Mouse (Mus musculus): ENCODE measurements around the gene Dpp4. TPM values are rescaled to one million over a fixed set of nuclear protein-coding genes. Genes with fewer than 3 reads are reported as not detected.

The Dpp4 gene
- total RNA-seq, 2 experiments from 2014 or later, result 2.2 to 2.4 TPM

DNA sequence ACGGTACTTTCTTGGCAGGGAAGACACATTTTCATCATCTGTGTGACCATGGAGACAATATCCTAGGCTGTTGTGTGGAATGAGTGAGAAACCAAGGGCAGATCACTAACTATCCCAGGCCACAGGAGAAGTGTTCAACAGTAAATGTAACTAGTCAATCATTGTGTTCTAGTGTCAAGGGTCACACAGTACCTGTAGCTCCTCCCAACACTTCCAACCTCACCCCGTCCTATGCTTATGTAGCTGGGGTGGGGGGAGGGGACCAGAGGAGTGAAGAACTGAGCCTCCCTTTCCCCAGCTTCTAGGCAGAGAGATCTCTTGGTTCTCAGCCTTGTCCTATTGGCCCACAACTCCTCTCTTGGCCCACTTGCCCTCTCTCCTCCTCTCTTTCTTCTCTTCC is 42.0 kb downstream of the Dpp4 start:
- intact Hi-C loops (cut with DNase I), result no loop called here

DNA sequence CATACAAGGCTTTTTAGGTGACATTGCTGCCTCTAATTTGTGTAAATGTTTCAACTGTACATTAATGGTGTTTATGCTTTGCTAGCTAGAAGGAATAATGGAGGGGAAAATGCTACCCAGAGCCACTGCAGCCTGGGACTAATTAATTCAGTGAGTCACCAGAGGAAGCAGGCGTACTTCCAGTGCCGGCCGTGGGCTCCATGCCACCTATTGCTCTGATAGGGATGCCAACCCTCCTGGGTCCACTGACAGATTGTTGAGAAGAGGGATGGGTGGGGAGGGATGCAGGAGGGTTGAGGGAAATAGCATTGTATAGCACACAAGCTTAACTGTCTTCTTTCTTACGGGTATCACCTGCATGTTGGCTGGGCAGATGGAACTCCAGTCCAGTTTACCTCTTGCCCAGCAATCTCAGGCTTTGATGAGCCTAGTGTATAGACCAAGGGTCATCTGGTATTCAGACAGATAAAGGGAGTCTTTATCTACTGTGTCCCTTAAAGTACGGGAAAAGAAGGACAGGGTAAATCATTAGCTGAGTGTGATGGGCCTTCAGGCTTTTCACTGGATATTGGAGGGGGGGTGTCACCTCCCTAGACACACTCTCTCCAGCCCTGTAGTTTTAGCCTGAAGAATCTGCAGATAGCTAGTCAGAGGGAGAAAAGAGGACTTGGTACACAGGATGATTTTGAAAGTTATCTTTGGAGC is 43.5 kb downstream of the Dpp4 start:
- peak in 1 of 2 experiments; percentile 24 for DNase-seq (ENCODE audit: low spot score in 2 of 2)
- intact Hi-C loops (cut with DNase I), result no loop called here

More for the DNA sequence above, 42.0 kb downstream of the Dpp4 start:
- no peak for DNase-seq (ENCODE audit: low spot score in 2 of 2)

DNA sequence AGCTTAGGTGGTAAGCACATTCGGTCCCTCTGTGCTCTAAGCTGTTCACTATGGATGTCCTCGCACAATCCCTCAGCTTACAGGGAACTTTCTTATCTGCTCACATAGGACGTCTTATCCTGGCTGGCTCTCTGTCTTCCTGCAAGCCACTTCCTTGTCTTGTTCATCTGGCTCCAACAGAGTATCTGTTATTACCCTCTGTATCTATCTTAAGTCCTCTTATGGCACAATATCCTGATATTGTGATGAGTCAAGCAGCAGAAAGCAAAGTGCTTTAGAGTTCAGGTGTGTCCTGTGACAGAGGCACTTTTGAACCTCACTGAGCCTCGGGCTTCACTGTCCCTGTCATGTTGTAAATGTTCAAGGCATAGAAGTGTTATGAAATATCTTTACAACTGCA is 48.4 kb downstream of the Dpp4 start:
- DNase-seq (ENCODE audit: low spot score in 2 of 2), result no peak
- intact Hi-C loops (cut with DNase I), result no loop called here

DNA sequence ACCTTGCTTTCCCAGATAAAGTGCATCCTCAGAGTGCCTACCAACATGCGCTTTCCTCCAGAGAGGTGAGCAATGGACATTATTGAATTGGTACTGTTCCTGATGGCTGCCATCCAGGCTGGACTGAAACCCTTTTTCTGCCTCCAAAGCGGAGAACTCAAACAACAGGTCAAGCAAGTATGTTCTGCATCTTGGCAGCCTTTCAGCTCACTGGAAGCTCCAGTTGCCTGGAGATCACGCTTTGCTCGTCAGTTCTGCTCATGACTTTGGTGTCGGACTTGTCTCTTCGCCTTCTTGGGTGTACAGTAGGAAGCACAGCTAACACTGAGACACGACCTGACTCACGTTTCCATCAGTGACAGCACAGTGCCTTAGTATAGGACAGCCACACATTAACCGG is 49.8 kb downstream of the Dpp4 start:
- no peak for DNase-seq (ENCODE audit: low spot score in 2 of 2)
- intact Hi-C loops (cut with DNase I), result no loop called here

DNA sequence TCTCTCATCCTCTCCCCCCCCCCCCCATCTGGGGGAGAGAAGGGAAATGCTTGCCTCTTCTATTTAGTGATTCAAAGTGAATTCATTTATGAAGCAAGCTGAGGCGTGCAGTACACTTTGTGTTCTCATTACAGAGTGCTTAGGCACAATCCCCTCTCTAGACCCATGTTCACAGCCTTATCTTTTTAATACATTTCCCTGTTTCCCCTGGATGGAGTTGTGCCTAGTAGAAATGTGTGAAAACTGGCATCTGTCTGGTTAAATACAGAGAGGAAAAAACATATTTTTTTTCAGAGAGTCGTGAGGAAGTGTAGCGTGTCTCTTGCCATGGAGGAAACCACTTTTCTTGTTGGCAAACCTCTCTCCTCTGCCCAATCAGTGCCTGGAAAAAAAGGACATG is 50.5 kb downstream of the Dpp4 start:
- DNase-seq (ENCODE audit: low spot score in 2 of 2), result peak in 1 of 2 experiments; percentile 60
- intact Hi-C loops (cut with DNase I), result no loop called here

DNA sequence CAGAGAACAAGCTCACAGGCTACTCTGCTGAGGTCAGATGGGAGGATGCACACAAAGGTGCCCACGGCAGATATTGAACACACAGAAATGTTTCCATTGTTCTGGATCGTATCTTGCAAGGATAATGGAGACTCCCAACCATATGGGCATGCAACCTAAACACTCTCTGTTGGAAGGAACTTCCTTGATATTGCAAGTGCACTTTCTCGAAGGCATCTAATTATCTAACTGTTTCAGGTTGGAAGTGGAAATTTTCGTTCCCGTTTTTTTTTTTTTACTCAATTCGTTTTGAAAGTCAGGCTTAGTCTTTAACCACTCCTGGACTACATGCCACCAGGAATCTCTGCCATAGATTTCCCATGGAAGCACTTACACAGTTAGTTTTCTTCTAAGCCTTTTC is 51.2 kb downstream of the Dpp4 start:
- no peak for DNase-seq (ENCODE audit: low spot score in 2 of 2)
- intact Hi-C loops (cut with DNase I), result no loop called here

DNA sequence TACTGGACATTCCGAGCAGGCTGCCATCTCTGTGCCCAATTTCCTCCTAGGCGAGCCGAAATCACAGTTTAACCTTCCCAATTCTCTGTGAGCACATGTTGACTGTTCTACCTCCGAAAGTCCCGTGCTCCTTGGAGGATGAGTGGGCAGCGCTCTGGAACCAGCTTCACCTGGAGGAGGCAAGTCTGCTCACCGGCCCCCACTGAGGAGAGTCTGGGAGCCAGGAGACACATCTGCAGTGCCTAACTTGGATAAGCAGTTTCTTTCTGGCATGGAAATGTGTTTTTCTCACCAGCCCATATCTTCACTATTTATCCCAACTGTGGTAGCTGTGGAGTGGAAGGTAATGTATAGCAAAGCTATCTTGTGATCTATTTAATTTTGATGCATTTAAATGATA is 54.8 kb downstream of the Dpp4 start:
- peak in 1 of 2 experiments; percentile 69 for DNase-seq (ENCODE audit: low spot score in 2 of 2)
- intact Hi-C loops (cut with DNase I), result no loop called here

DNA sequence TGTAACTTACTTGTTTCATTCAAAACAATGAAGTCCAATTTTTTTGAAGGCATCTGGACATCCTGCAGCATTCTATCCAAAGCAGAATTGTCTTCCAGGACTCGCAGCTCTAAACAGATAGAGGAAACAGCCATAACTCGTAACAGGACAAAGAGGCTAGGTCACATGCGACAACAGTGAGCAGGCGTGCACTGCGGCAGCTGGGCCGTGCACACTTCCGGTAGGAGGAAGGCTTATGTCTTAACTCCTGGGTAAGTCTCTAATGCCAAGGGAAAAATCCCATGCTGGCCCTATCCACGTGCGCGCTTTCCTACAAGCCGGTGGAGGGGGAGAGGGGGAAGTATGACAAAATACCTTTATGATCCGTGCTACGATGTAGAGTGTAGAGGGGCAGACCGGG is 55.4 kb downstream of the Dpp4 start:
- intact Hi-C loops (cut with DNase I), result no loop called here

DNA sequence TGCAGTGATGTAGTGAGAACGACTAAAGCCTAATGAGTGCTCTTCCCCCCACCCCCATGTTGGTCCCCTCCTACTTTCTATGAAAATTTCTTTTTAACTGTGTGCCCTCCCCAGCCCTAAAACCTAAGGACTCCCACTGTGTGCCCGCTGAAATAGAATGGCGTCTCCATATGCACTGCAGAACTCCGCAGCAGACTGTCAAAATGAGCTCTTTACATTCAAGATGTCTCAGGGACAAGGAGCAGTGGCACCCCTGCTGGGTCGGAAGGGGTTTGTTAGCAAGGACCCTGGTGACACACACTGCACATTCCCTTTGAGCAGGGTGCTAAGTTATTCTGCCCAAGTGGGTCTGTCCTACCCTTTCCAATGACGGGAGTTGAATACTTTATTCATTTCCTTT is 56.3 kb downstream of the Dpp4 start:
- intact Hi-C loops (cut with DNase I), result no loop called here
- DNase-seq (ENCODE audit: low spot score in 2 of 2), result no peak

More for the DNA sequence above, 55.4 kb downstream of the Dpp4 start:
- DNase-seq (ENCODE audit: low spot score in 2 of 2), result no peak

DNA sequence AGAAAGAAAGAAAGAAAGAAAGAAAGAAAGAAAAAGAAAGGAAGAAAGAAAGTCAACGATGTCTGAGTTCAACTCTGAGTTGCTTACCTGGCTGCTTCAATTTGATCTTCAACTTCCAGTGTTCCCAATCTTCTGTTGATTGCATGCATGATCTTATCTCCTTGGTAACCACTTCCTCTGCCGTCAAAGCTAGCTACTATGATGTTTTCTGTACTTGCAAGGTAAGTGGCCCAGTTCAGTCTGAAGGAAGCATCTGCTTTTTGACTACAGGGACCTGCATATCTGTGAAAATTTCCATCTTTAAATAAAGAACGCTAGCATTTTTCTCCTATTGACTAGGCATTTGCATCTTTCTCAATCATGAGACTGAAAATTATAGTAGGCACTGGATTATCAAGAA is 60.0 kb downstream of the Dpp4 start:
- intact Hi-C loops (cut with DNase I), result no loop called here
- no peak for DNase-seq (ENCODE audit: low spot score in 2 of 2)

DNA sequence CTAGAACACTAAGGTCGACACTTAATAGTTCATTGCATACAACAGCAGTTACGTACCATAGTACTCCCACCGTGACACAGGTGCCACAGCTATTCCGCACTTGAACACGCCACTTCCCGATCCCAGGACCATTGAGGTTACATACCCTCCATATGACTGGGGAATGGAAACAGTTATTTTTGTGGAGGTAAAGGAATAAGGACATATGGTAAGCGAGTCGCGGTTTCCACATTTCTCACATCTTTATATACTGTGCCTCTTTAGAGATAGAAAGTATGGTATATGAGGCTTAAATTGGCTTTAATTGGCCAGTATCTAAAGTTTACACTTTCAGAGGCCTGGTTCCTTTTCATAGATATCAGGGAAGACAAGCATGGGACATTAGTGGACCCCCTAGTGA is 64.3 kb downstream of the Dpp4 start:
- intact Hi-C loops (cut with DNase I), result loop anchor here (2.0 to 5.0 kb wide), 2 partner anchors 111 to 280 kb away; no protein-coding TSS in a partner anchor
- DNase-seq (ENCODE audit: low spot score in 2 of 2), result peak in 1 of 2 experiments; percentile 50

DNA sequence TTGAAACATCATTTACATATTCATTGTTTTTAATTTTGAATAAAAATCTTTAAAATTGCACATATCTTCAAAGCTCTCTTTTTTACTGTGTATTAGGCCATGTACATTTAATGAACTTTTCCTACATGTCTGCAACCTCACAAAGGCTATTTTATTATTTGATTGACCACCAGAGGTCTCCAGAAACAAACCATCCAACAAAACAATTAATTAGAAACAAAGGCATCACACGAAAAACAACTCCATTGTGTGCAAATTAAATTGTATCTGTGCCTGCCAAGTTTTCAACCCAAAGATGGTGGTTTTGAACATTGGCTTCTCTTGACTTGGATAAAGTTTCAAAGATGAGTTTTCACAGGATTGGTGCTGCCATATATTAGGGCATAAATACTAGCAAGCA is 65.3 kb downstream of the Dpp4 start:
- intact Hi-C loops (cut with DNase I), result loop anchor here (2.0 to 5.0 kb wide), 2 partner anchors 112 to 281 kb away; no protein-coding TSS in a partner anchor
- DNase-seq (ENCODE audit: low spot score in 2 of 2), result no peak

DNA sequence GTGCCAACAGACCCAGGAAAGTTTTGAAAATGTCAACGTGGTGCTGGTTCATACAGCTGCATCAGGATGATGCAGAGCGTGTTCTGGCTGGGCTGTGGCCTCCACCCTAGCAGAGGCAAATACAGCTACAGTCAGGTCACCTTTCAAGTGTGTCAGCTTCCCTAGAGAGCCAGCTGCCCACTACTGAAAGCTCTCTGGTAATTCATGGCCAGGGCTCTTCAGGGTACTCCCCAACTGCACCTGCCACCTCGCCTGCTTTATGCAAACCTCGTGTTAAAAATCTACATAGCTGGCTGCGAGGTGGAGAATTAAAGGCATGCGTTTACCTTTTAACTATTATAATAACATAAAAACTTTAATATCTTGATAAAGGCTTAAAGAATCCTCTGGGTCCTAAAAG is 67.7 kb downstream of the Dpp4 start:
- no peak for DNase-seq (ENCODE audit: low spot score in 2 of 2)
- intact Hi-C loops (cut with DNase I), result no loop called here

DNA sequence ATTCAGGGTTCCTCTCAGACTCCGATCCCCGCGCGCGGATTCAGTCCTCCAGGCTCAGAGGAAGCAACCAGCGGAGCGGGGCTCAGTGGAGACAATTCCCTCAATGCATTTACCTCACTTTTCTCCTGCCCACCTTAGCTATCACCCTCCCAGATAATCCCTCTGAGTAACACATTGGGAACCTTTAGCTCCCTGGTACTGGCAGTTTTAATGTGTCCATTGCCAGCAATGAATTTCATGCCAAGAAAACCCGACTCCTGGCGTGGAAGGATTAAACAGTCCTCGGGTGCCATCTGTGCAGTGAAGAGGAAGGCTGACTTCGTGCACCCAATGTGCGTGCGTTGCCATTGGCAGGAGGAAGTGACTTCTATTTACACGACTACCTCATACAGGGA is 70.3 kb downstream of the Dpp4 start:
- peak in 1 of 2 experiments; percentile 80 for DNase-seq (ENCODE audit: low spot score in 2 of 2)
- intact Hi-C loops (cut with DNase I), result no loop called here

DNA sequence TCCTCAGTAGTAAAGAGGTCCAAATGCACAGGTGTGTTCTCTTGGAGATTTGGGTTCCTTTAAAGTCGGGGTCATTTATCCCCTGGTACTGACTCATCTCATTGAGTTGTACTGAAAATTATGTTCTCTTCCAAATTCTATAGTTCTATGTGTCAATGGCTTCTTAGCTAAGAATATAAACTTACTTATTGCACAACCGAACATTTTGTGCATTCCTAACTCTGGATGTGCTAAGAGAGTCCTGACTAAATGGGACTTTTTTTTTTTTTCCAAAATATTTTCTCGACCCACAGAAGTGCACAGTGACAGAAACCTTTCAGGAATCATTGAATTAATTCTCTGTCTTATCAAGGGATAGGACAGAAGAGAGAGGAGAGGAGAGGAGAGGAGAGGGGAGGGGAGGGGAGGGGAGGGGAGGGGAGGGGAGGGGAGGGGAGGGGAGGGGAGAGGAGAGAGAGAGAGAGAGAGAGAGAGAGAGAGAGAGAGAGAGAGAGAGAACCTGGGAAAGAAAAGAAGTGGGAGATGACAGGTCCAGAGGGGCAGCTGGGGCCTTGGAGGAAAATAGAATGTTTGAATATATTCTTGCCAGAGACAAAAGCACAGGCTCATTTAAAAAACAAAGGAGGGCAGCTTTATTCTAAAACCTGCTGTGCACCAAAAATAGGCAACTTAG is 70.8 kb downstream of the Dpp4 start:
- intact Hi-C loops (cut with DNase I), result no loop called here

DNA sequence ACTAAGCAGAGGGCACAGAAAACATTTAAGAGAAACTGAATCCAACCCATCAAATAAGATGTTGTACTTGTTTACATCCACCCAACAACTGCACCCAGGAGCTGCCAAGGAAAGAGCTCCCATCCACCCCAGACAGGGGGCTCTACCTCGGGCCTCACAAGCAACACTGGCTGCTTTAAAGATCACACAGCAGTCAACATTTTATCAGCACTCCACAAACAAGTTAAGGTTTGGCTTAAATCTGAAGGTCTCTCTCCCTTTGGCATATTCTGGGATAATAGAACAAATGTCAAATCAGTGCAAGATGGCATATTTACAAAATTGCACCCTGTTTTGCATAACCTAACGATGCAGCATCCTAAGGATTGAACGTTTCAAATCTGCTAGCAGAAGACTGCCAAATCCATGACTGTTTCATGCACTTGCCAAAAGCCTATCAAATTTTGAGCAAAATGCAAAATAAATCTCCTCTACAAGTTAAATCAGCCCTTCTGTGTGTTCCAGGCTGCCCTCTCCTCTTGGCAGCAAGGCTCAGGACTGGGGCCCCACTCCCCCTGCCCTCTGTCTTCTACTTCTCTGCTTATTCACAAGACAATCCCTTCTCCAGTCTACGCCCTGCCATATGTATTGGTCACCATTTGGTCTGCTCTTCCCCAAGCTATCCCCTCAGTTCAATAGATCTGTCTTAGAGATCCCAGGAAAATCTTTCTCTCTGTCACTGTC is 72.6 kb downstream of the Dpp4 start:
- DNase-seq (ENCODE audit: low spot score in 2 of 2), result peak in 1 of 2 experiments; percentile 51
- intact Hi-C loops (cut with DNase I), result no loop called here

More for the DNA sequence above, 70.8 kb downstream of the Dpp4 start:
- DNase-seq (ENCODE audit: low spot score in 2 of 2), result no peak

DNA sequence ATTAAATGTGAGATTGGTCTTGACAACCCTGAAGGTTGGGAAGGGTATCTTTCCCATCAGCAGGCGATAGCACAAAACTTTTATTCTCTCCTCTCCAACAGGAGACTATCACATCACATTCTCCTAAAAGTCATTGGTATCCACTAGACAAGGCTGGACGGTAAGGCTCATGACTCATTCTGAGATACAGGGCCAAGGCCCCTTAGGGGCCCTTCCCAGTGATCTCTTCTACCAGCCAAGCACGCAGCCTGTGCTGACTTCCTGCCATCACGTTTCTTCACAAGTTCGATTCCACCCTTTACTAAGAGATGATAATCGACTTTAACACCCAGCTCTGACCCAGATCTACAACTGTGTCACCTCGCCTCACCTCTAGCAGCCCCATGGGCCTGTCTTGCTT is 74.9 kb downstream of the Dpp4 start:
- intact Hi-C loops (cut with DNase I), result no loop called here
- no peak for DNase-seq (ENCODE audit: low spot score in 2 of 2)

DNA sequence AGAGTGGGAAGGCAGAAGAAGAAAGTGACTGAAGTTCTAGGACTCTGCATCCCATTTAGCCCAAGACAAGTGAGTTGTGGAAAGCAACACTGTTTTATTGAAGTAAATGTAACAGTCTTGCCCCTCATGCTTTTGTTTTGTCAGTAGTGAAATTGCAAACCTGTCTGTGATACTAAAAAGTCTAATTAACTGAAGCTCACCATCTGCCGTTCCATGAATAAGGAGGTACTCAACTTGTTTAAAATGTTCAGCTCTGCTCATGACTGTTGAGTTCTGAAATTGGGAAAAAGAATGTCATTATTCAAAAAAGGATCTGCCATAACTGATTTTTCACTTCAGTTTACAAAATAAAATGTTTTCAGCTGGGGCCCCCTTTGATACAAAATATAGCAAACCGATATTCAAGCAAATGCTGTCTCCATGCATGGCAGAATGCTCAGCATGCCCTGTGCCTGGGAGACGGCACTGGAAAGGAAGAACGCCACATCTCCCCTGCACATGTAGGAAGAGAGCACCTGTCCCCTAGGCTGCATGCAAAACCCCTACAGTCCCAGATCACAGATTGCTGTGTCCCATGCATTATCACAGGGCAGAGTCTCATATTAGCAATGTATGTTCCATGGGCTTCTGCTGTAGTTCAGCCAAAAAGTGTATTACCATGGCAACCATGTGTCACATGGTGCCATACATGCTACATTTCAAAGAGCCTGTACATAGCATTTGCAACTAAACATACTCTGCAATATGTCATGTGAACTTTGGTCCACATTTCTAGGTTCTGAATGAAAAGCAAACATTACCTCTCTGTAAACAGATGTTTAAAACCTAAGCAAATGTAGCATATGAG is 77.4 kb downstream of the Dpp4 start:
- DNase-seq (ENCODE audit: low spot score in 2 of 2), result peak in 1 of 2 experiments; percentile 52
- intact Hi-C loops (cut with DNase I), result no loop called here

DNA sequence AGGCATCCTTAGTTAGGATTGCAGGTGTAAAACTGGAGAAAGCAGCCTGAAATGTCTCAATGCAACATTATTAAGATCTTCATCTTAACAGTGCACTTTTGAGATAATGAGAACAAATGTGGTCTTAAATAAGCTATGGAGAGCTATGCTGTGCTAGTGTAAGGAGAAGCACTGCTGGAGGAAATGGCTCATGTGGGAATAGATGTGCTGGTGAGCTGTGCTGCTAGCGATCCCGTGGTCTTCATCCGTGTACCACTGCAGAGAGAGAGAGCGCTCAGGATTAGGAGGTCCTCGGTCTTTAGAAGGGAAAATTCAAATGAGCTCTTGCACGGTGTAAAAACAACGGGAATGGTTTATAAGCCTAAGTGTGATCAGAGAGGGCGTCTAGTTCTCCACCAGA is 79.6 kb downstream of the Dpp4 start:
- no peak for DNase-seq (ENCODE audit: low spot score in 2 of 2)
- intact Hi-C loops (cut with DNase I), result no loop called here

DNA sequence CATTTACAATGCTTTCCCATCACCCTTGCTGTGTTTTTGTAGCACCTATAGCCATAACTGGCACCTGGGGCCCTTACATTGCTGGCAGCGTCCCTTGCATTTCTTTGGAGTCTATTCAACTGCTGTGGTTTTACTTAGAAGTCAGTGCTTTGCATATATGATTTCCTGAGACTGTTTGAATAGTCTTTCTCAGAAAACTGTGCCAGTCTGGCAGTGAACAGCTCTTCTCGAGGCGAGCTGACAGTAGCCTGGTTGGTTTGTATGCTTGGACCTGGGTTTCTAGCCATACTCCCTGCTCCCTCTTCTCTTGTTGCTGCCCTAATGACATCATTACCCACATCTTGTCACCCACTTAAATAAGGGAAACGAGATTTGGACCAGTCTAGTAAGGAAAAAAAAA is 80.1 kb downstream of the Dpp4 start:
- DNase-seq (ENCODE audit: low spot score in 2 of 2), result peak in 1 of 2 experiments; percentile 72
- intact Hi-C loops (cut with DNase I), result no loop called here

All from left cerebral cortex, postnatal 25 days (tissue).